Mouse (Mus musculus): Measurements from ENCODE around the gene Pde3a. TPM values are rescaled to one million over a fixed set of nuclear protein-coding genes. Genes with fewer than 3 reads are reported as not detected.
A peak's percentile ranks its signal among the peaks of the same experiment; 100 is the strongest.

The Pde3a gene
- polyA plus RNA-seq, 1 experiment from 2014 or later: 1.3 TPM

DNA sequence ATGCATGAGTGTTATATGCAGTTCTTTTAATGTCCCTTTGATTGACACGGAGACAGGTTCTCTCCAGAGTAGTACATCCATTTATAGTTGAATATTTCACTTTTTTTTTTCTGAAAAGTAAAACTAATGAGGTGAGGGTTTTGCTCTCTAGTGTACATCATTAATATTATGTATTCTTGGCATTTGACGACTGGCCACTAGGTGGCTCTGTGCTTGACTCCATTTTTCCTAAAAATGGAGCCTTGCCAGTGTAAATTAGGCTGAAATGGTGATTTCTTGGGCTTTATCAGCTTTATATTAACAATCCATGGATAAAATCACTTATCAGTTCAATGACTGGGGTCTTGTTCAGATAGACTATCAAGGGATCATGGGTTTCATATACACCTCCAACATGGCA is 82.4 kb downstream of the Pde3a start:
- Histone ChIP-seq H3K27ac (ENCODE audit: low read length) (no peak overlapping the region), H3K9me3 (replicated peaks; ENCODE audit: control insufficient read depth, low read length) (no peaks in the 10 kb centered on the region), H3K4me1 (ENCODE audit: control insufficient read depth, low read depth, low read length) (no peaks in the 10 kb centered on the region; the same call in none of the 2 replicates), H3K36me3 (ENCODE audit: control insufficient read depth, insufficient read depth) (no peaks in the 10 kb centered on the region), H3K4me2 (ENCODE audit: low read depth, low read length) (no peak overlapping the region), H3K4me3 (ENCODE audit: low read depth, low read length) (no peak overlapping the region), H3K9ac (ENCODE audit: low read depth, low read length) (no peak overlapping the region), H3K27me3 (ENCODE audit: control insufficient read depth, insufficient read depth, low read depth, low read length) (no peaks in the 10 kb centered on the region)
- 31% methylated on average over 2 of the region's 2 CpGs for WGBS (ENCODE audit: insufficient replicate concordance)
- no peak for ATAC-seq (ENCODE audit: low read depth)

DNA sequence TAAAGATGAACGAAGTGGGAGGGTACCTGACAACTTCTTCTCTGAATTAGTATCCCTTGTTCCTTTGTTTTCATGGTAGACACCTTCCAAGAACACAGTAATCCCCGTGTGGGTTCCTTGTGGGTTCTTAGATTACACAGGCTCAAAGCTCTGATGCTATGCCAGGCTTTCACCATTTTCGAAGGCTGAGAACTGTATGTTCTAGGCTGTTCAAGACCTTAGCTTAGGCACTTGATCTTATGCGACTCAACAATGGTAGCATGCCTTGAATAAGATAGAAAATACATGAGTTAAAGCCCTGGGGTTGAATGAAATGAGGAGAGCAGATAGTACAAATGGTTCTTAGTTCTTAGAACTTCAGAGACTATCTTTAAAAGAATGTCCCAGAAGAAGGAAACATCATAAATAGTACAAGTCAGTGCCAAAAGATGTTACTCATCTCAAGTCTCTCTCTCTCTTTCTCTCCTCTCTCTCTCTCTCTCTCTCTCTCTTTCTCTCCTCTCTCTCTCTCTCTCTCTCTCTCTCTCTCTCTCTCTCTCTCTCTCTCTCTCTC is 83.6 kb downstream of the Pde3a start:
- Histone ChIP-seq H3K9ac (ENCODE audit: low read depth, low read length) (no peak overlapping the region), H3K4me1 (ENCODE audit: control insufficient read depth, low read depth, low read length) (no peaks in the 10 kb centered on the region; the same call in none of the 2 replicates), H3K36me3 (ENCODE audit: control insufficient read depth, insufficient read depth) (no peaks in the 10 kb centered on the region), H3K27ac (ENCODE audit: low read length) (no peak overlapping the region), H3K4me2 (ENCODE audit: low read depth, low read length) (no peak overlapping the region), H3K4me3 (ENCODE audit: low read depth, low read length) (no peak overlapping the region), H3K9me3 (replicated peaks; ENCODE audit: control insufficient read depth, low read length) (no peaks in the 10 kb centered on the region), H3K27me3 (ENCODE audit: control insufficient read depth, insufficient read depth, low read depth, low read length) (no peaks in the 10 kb centered on the region)
- no peak for ATAC-seq (ENCODE audit: low read depth)
- 49% methylated on average over 4 of the region's 4 CpGs for WGBS (ENCODE audit: insufficient replicate concordance)

DNA sequence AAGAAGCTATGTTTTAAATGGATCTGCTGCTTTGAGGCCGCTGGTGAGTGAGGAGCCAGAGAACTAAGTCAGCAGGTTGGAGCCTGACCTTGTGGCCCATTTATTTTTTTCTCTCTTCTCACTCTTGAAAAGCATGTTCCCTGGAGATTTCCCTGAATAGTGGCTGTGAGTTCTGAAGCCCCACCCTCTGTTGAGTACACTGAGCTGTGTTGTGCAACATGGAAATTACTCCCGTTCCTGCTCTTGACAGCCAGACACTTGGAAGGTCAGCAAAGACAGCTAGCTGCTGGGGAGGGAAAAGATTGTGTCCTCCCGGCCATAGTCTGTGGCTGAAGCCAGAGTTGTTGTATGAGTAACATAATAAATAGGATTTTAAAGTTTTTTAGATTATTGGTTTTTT is 84.2 kb downstream of the Pde3a start:
- H3K36me3 ChIP-seq (ENCODE audit: control insufficient read depth, insufficient read depth): no peaks in the 10 kb centered on the region
- H3K4me3 ChIP-seq (ENCODE audit: low read depth, low read length): no peak overlapping the region
- WGBS (ENCODE audit: insufficient replicate concordance): 44% methylated on average over 3 of the region's 3 CpGs
- no peaks in the 10 kb centered on the region for H3K27me3 ChIP-seq (ENCODE audit: control insufficient read depth, insufficient read depth, low read depth, low read length)
- H3K9me3 ChIP-seq (replicated peaks; ENCODE audit: control insufficient read depth, low read length): no peaks in the 10 kb centered on the region
- no peak overlapping the region for H3K27ac ChIP-seq (ENCODE audit: low read length)
- no peak overlapping the region for H3K4me2 ChIP-seq (ENCODE audit: low read depth, low read length)
- ATAC-seq (ENCODE audit: low read depth): peak; percentile 88
- no peaks in the 10 kb centered on the region; the same call in none of the 2 replicates for H3K4me1 ChIP-seq (ENCODE audit: control insufficient read depth, low read depth, low read length)
- H3K9ac ChIP-seq (ENCODE audit: low read depth, low read length): no peak overlapping the region

DNA sequence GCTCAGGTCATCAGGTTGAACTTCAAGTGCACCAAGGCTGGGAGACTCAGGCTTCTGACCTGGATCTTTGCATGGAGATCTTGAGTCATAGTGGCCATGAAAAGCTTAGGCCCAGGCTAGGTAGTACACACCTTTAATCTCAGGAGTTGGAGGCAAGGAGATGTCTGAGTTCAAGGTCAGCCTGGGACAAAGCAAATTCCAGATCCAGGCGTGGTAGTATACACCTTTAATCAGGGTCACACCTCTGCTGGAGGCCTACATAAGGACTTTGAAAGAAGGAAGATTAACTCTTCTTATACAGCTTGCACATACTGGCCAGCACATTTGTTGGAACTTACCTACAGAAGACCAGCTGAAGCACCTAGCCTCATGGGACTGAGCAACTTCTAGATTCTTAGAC is 86.8 kb downstream of the Pde3a start:
- Histone ChIP-seq H3K36me3 (ENCODE audit: control insufficient read depth, insufficient read depth) (no peaks in the 10 kb centered on the region), H3K27ac (ENCODE audit: low read length) (no peak overlapping the region), H3K4me2 (ENCODE audit: low read depth, low read length) (no peak overlapping the region), H3K9ac (ENCODE audit: low read depth, low read length) (no peak overlapping the region), H3K4me1 (ENCODE audit: control insufficient read depth, low read depth, low read length) (no peaks in the 10 kb centered on the region), H3K27me3 (ENCODE audit: control insufficient read depth, insufficient read depth, low read depth, low read length) (no peaks in the 10 kb centered on the region), H3K4me3 (ENCODE audit: low read depth, low read length) (no peak overlapping the region), H3K9me3 (replicated peaks; ENCODE audit: control insufficient read depth, low read length) (no peaks in the 10 kb centered on the region)
- WGBS (ENCODE audit: insufficient replicate concordance): 58% methylated on average over 1 of the region's 1 CpGs
- no peak for ATAC-seq (ENCODE audit: low read depth)

DNA sequence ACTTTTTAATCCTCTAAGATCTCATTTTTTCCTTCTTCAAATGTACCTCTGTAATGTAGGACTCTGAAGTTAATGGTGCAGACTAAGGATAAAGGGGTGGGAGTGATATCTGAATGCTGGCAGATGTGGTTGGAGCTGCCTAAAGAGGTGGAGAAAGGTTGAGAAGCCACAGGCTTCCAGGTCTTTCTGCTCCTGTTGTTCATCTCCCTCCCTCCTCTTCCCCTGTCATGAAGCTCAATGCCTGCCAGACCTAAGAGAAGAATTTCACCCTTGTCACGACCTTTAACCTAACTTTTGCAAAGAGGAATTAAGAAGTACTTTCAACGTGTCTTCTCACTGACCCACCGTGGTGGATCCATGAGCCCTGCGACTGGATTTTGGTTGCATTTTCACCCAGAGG is 87.4 kb downstream of the Pde3a start:
- Histone ChIP-seq H3K36me3 (ENCODE audit: control insufficient read depth, insufficient read depth) (no peaks in the 10 kb centered on the region), H3K4me3 (ENCODE audit: low read depth, low read length) (no peak overlapping the region), H3K4me2 (ENCODE audit: low read depth, low read length) (no peak overlapping the region), H3K9me3 (replicated peaks; ENCODE audit: control insufficient read depth, low read length) (no peaks in the 10 kb centered on the region), H3K4me1 (ENCODE audit: control insufficient read depth, low read depth, low read length) (no peaks in the 10 kb centered on the region), H3K27me3 (ENCODE audit: control insufficient read depth, insufficient read depth, low read depth, low read length) (no peaks in the 10 kb centered on the region), H3K27ac (ENCODE audit: low read length) (no peak overlapping the region), H3K9ac (ENCODE audit: low read depth, low read length) (no peak overlapping the region)
- 51% methylated on average over 4 of the region's 4 CpGs for WGBS (ENCODE audit: insufficient replicate concordance)
- no peak for ATAC-seq (ENCODE audit: low read depth)

DNA sequence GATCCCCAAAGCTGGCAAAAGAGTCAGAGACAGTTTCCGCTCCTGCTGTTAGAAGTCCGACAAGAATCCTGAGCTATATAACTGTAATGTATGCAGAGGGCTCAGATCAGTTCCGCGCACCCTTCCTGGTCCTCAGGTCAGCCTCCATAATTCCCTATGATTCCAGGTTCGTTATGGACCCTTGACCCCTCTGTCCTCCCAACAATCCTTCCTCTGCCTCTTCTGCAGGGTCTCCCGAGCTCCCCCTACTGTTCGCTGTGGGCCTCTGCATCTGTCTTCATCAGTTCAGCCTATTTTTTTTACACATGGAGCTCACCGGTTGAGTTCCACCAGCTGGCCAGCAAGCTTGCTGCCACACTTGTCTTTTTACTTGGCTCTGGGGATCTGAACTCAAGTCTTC is 88.6 kb downstream of the Pde3a start:
- Histone ChIP-seq H3K4me1 (ENCODE audit: control insufficient read depth, low read depth, low read length) (no peaks in the 10 kb centered on the region), H3K27me3 (ENCODE audit: control insufficient read depth, insufficient read depth, low read depth, low read length) (no peaks in the 10 kb centered on the region), H3K36me3 (ENCODE audit: control insufficient read depth, insufficient read depth) (no peaks in the 10 kb centered on the region), H3K27ac (ENCODE audit: low read length) (no peak overlapping the region), H3K9me3 (replicated peaks; ENCODE audit: control insufficient read depth, low read length) (no peaks in the 10 kb centered on the region), H3K4me3 (ENCODE audit: low read depth, low read length) (no peak overlapping the region), H3K4me2 (ENCODE audit: low read depth, low read length) (no peak overlapping the region), H3K9ac (ENCODE audit: low read depth, low read length) (no peak overlapping the region)
- no peak for ATAC-seq (ENCODE audit: low read depth)
- WGBS (ENCODE audit: insufficient replicate concordance): 44% methylated on average over 8 of the region's 8 CpGs

DNA sequence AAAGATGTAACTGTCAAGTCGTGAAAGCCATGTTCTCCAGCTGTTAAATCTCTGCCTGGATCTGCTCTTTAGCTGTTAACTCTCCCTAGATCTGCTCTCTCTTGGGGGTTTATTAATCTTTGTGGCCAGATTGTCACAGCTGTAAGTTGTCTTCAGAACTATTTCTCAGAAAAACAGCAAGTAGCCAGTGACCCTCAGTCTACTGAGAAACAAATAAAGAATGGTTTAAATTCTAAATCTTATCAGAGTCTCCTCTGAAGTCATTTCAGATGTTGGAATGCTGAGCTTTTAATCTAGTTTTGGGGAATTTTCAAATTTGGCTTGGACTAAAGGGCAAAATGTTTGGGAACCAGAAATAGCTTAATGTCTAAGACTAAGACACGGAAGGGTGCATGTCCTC is 92.3 kb downstream of the Pde3a start:
- Histone ChIP-seq H3K4me3 (ENCODE audit: low read depth, low read length) (no peak overlapping the region), H3K27ac (ENCODE audit: low read length) (no peak overlapping the region), H3K9me3 (replicated peaks; ENCODE audit: control insufficient read depth, low read length) (no peaks in the 10 kb centered on the region), H3K4me1 (ENCODE audit: control insufficient read depth, low read depth, low read length) (no peaks in the 10 kb centered on the region), H3K9ac (ENCODE audit: low read depth, low read length) (no peak overlapping the region), H3K27me3 (ENCODE audit: control insufficient read depth, insufficient read depth, low read depth, low read length) (no peaks in the 10 kb centered on the region), H3K4me2 (ENCODE audit: low read depth, low read length) (no peak overlapping the region), H3K36me3 (ENCODE audit: control insufficient read depth, insufficient read depth) (no peaks in the 10 kb centered on the region)
- 44% methylated on average over 2 of the region's 2 CpGs for WGBS (ENCODE audit: insufficient replicate concordance)
- no peak for ATAC-seq (ENCODE audit: low read depth)

DNA sequence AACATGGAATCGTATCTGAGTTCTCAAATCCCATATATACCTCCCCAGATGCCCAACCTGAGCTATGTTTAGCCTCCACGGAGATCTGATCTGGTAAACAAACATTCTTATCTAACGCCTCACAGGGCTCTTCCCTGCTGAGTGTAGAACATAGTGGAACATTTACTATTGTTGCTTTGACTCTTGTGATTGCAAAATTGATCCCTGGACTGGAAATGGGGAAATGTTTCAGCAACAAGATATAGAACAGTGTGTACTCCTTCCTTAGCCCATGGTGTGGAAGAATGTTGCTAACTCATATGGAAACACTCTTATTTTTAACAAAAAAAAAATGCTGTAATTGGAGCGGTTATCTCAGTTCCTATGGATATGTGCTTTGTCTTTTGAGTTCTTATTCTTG is 98.8 kb downstream of the Pde3a start:
- no peaks in the 10 kb centered on the region; the same call in 1 of the 2 replicates for H3K4me1 ChIP-seq (ENCODE audit: control insufficient read depth, low read depth, low read length)
- no peaks in the 10 kb centered on the region for H3K36me3 ChIP-seq (ENCODE audit: control insufficient read depth, insufficient read depth)
- peak; percentile 74 for ATAC-seq (ENCODE audit: low read depth)
- no peak overlapping the region for H3K4me2 ChIP-seq (ENCODE audit: low read depth, low read length)
- no peak overlapping the region for H3K4me3 ChIP-seq (ENCODE audit: low read depth, low read length)
- peak overlapping the region; percentile 29; the same call in 1 of the 2 replicates for H3K27ac ChIP-seq (ENCODE audit: low read length)
- no peaks in the 10 kb centered on the region for H3K27me3 ChIP-seq (ENCODE audit: control insufficient read depth, insufficient read depth, low read depth, low read length)
- no peak overlapping the region for H3K9ac ChIP-seq (ENCODE audit: low read depth, low read length)
- WGBS (ENCODE audit: insufficient replicate concordance): 34% methylated on average over 4 of the region's 4 CpGs
- no peaks in the 10 kb centered on the region for H3K9me3 ChIP-seq (replicated peaks; ENCODE audit: control insufficient read depth, low read length)

DNA sequence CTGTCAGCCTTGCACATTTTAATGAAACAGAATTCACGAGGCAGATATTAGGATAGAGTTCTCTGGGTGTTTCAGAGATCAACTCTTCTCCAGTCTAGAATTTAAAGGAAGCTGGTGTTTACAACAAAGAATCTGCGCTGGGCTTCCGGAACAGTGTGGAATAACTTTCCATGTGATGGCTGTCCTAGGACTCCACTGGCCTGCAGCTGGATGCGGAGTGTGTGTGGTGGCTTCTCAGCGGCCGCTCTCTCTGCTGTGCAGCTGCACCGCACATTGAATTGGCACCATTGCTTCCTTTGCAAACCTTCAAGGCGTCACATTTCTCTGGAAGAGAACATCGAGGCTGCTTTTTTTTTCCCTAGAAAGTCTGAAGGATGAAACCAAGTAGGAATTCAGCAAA is 99.5 kb downstream of the Pde3a start:
- Histone ChIP-seq H3K36me3 (ENCODE audit: control insufficient read depth, insufficient read depth) (no peaks in the 10 kb centered on the region), H3K27ac (ENCODE audit: low read length) (peak overlapping the region; percentile 29; the same call in 1 of the 2 replicates), H3K9me3 (replicated peaks; ENCODE audit: control insufficient read depth, low read length) (no peaks in the 10 kb centered on the region), H3K9ac (ENCODE audit: low read depth, low read length) (no peak overlapping the region), H3K4me2 (ENCODE audit: low read depth, low read length) (no peak overlapping the region), H3K4me1 (ENCODE audit: control insufficient read depth, low read depth, low read length) (no peaks in the 10 kb centered on the region; the same call in 1 of the 2 replicates), H3K4me3 (ENCODE audit: low read depth, low read length) (no peak overlapping the region), H3K27me3 (ENCODE audit: control insufficient read depth, insufficient read depth, low read depth, low read length) (no peaks in the 10 kb centered on the region)
- 61% methylated on average over 9 of the region's 9 CpGs for WGBS (ENCODE audit: insufficient replicate concordance)
- no peak for ATAC-seq (ENCODE audit: low read depth)

Data from liver, embryonic 16.5 days (tissue).